Mouse (Mus musculus): ENCODE results near the gene Pcx. TPM values are rescaled to one million over a fixed set of nuclear protein-coding genes. Genes with fewer than 3 reads are reported as not detected.

Pcx gene
- polyA plus RNA-seq, 1 experiment from 2014 or later = 22.8 TPM

GRCm38 (mm10) chr19:4618183-4618582, 107.9 kb downstream of the Pcx start:
- WGBS = 33% methylated on average over 18 of the region's 18 CpGs
- Histone ChIP-seq H3K27ac (no peak overlapping the region), H3K36me3 (peaks cover 42% of the 10 kb centered on the region), H3K9me3 (no peaks in the 10 kb centered on the region), H3K4me1 (peaks cover 22% of the 10 kb centered on the region), H3K4me2 (replicated peaks) (no peak overlapping the region), H3K9ac (0 out of 2 replicates have a peak overlapping the region, but pooled peaks have one; percentile 43), H3K4me3 (no peak overlapping the region), H3K27me3 (no peaks in the 10 kb centered on the region)
- no peak for ATAC-seq (ENCODE audit: low FRiP score, low read depth)

DNA sequence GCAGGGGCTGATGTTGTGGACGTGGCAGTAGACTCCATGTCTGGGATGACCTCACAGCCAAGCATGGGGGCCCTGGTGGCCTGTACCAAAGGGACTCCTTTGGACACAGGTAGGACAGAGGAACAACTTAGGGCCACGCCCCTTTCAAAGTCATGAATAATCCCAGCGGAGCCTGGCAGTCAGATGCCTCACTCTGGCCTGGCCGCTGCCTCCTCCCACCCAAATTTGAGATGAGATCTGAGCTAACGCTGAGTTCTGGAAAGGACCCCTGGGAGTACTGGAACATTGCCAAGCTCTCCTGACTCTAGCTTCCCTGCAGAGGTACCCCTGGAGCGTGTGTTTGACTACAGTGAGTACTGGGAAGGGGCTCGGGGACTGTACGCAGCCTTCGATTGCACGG, 109.2 kb downstream of the Pcx start:
- WGBS = 79% methylated on average over 10 of the region's 10 CpGs
- Histone ChIP-seq H3K36me3 (peaks cover 43% of the 10 kb centered on the region), H3K4me3 (no peak overlapping the region), H3K9ac (peak overlapping the region; percentile 21; the same call in 1 of the 2 replicates), H3K4me2 (replicated peaks) (no peak overlapping the region), H3K27me3 (no peaks in the 10 kb centered on the region), H3K9me3 (no peaks in the 10 kb centered on the region), H3K4me1 (peaks cover 19% of the 10 kb centered on the region), H3K27ac (no peak overlapping the region)
- no peak for ATAC-seq (ENCODE audit: low FRiP score, low read depth)

DNA sequence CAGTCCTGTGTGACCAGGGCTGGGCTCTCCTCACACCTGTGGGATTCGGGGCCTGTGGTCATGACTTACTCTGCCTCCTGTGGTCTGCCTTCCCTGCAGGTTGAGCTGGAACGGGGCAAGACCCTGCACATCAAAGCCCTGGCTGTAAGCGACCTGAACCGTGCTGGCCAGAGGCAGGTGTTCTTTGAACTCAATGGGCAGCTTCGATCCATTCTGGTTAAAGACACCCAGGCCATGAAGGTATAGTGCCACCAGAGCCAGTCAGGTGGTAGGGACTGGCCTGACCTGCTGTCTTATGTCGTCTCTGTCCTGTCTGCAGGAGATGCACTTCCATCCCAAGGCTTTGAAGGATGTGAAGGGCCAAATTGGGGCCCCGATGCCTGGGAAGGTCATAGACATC, 110.4 kb downstream of the Pcx start:
- Histone ChIP-seq H3K9ac (no peak overlapping the region), H3K9me3 (no peaks in the 10 kb centered on the region), H3K4me1 (peaks cover 23% of the 10 kb centered on the region), H3K27me3 (no peaks in the 10 kb centered on the region), H3K27ac (no peak overlapping the region), H3K4me2 (replicated peaks) (no peak overlapping the region), H3K36me3 (peaks cover 43% of the 10 kb centered on the region), H3K4me3 (no peak overlapping the region)
- no peak for ATAC-seq (ENCODE audit: low FRiP score, low read depth)
- 89% methylated on average over 7 of the region's 7 CpGs for WGBS

DNA sequence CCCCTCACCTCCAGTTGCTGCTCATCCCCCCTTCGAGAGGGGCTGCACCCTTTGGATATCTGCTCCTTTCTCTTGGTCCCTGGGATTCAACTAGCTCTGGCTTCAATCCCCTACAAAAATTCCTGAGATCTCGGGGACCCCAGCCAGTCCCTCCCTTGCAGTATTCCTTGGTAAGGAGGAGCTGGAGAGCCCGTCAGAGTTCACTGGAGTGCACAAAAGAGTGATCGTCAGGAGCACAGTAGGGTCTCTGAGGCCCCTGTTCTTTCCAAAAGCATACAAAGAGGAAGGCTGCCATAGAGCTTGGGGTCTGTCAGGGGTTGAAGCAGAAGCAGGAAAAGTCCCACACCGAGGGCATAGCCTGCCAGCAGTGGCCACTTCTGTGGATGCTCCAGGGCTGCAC, 112.5 kb downstream of the Pcx start:
- Histone ChIP-seq H3K36me3 (peaks cover 43% of the 10 kb centered on the region), H3K9me3 (no peaks in the 10 kb centered on the region), H3K4me3 (no peak overlapping the region), H3K27me3 (no peaks in the 10 kb centered on the region), H3K4me1 (peaks cover 31% of the 10 kb centered on the region), H3K27ac (no peak overlapping the region), H3K9ac (no peak overlapping the region), H3K4me2 (replicated peaks) (no peak overlapping the region)
- no peak for ATAC-seq (ENCODE audit: low FRiP score, low read depth)
- 83% methylated on average over 5 of the region's 5 CpGs for WGBS

GRCm38 (mm10) chr19:4623419-4623818, 113.1 kb downstream of the Pcx start:
- H3K36me3 ChIP-seq = peaks cover 43% of the 10 kb centered on the region
- H3K4me3 ChIP-seq = no peak overlapping the region
- 91% methylated on average over 9 of the region's 9 CpGs for WGBS

DNA sequence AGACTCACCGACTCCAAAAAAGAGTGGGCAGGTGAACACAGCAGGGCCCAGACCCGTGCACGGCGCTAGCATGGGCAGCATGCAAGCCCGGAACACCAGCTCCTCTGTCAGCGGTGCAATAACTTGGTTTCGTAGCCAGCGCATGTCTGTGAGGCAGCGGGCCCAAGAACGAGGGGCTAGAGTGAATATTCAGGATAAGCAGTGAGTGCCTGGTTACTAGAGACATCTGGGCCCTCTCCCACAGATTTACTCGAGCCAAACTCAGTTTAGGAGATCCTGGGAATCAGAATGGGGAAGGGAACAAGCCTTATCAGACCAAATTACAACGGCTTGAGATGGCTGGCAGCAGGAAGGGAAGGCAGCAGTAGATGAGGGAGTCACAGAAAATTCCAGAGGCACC, 113.7 kb downstream of the Pcx start:
- H3K9ac ChIP-seq = peak overlapping the region; percentile 94; the same call in 1 of the 2 replicates
- WGBS = 92% methylated on average over 12 of the region's 12 CpGs
- H3K4me2 ChIP-seq (replicated peaks) = peak overlapping the region; percentile 85

More at GRCm38 (mm10) chr19:4623419-4623818, 113.1 kb downstream of the Pcx start:
- no peak overlapping the region for H3K4me2 ChIP-seq (replicated peaks)
- H3K27me3 ChIP-seq = no peaks in the 10 kb centered on the region
- no peaks in the 10 kb centered on the region for H3K9me3 ChIP-seq
- no peak for ATAC-seq (ENCODE audit: low FRiP score, low read depth)
- H3K9ac ChIP-seq = no peak overlapping the region
- peaks cover 36% of the 10 kb centered on the region for H3K4me1 ChIP-seq
- no peak overlapping the region for H3K27ac ChIP-seq

DNA sequence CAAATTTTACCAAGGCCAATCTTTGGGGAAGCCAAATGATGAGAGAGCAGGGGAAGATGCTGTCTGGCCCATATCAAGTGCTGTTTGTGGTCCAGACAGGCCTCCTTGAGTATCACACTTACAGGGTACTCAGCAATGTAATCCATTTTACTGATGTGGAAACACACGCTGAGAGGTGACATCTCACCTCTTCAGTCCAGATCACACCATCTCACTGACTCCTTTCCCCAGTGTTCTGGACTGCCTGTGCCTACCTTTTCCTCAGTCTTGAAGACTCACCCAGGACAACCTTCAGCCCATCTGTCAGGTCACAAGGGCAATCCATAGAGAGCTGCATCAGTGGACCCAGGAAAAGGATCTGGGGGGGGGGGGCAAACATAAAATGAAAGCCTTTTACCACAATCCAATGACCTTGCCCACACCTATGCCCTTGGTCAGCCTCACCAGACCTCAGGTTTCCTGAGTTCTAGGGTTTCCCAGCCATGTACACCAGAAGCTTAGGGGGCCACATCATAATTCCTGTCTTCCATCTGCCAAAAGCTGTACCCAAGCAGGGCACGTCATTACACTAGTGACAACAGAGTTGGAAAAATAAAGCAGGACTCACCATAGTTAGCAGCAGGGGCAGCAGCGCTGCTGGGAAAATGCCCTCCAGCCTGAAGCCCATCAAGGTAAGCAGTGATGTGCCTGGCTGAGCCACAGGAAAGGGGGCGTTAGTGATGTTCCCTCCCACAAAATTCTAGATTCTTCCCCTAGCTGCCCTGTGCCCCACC, 114.3 kb downstream of the Pcx start:
- Histone ChIP-seq H3K4me3 (peak overlapping the region; percentile 84), H3K27ac (peak overlapping the region; percentile 92; the same call in 1 of the 2 replicates), H3K27me3 (no peaks in the 10 kb centered on the region), H3K9ac (peak overlapping the region; percentile 94), H3K9me3 (no peaks in the 10 kb centered on the region), H3K36me3 (peaks cover 43% of the 10 kb centered on the region), H3K4me1 (peaks cover 41% of the 10 kb centered on the region), H3K4me2 (replicated peaks) (peak overlapping the region; percentile 85)
- 30% methylated on average over 4 of the region's 4 CpGs for WGBS
- no peak for ATAC-seq (ENCODE audit: low FRiP score, low read depth)

More for the DNA sequence above, 113.7 kb downstream of the Pcx start:
- Histone ChIP-seq H3K36me3 (peaks cover 43% of the 10 kb centered on the region), H3K9me3 (no peaks in the 10 kb centered on the region), H3K4me1 (peaks cover 41% of the 10 kb centered on the region), H3K4me3 (peak overlapping the region; percentile 84; the same call in 1 of the 2 replicates), H3K27ac (no peak overlapping the region), H3K27me3 (no peaks in the 10 kb centered on the region)
- no peak for ATAC-seq (ENCODE audit: low FRiP score, low read depth)

DNA sequence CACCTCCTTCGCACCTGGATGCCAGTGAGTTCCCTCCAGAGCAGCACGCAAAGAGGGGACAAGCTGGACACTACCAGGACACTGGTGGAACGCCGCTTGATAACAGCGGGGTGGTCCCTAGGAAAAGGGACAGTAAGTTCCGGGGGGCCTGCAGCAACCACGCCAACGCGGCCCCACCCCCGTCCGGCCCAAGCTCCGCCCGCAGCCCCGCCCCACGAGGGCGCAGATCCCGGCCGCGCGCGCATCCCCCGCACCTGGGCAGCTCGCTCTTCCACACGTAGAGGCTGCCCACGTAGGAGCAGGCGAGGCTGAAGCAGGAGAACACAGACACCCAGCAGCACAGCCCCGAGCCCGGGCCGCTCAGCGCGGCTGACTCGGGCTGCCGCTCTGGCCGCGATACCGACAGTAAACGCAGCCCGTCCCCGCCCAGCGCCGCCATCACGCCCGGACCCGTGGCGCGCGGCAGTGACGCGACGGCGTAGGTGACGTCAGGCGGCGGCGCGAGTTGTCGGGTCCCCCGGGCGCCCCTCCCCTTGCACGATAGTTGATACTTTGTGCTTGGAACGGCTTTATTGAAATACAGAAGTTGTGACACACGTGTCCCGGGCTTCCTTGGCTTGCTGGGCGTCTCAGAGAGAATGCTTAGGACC, 115.0 kb downstream of the Pcx start, which contains the start of gene Rce1:
TSS of gene Rce1 (minus strand) at position 463 of the 650 bp plus-strand sequence.
- peak; percentile 92 for ATAC-seq (ENCODE audit: low FRiP score, low read depth)
- under 1% methylated on average over 64 of the region's 64 CpGs for WGBS
- H3K9ac ChIP-seq = peak within 1 kb of the TSS; percentile 94

GRCm38 (mm10) chr19:4625829-4626535, 115.7 kb downstream of the Pcx start:
- ATAC-seq (ENCODE audit: low FRiP score, low read depth) = peak; percentile 62
- peak overlapping the region; percentile 92 for H3K27ac ChIP-seq
- WGBS = 1% methylated on average over 35 of the region's 35 CpGs

More for the DNA sequence above, 115.0 kb downstream of the Pcx start, which contains the start of gene Rce1:
- no peaks in the 10 kb centered on the region for H3K9me3 ChIP-seq
- peak within 1 kb of the TSS; percentile 92 for H3K27ac ChIP-seq
- H3K4me3 ChIP-seq = peak within 1 kb of the TSS; percentile 84
- H3K27me3 ChIP-seq = no peaks in the 10 kb centered on the region
- peaks cover 41% of the 10 kb centered on the region for H3K4me1 ChIP-seq
- peaks cover 36% of the 10 kb centered on the region for H3K36me3 ChIP-seq
- H3K4me2 ChIP-seq (replicated peaks) = peak within 1 kb of the TSS; percentile 85

GRCm38 (mm10) chr19:4628819-4629218, 118.5 kb downstream of the Pcx start:
- no peak overlapping the region for H3K4me3 ChIP-seq
- peaks cover 3% of the 10 kb centered on the region for H3K36me3 ChIP-seq
- WGBS = 0% methylated on average over 1 of the region's 1 CpGs
- ATAC-seq (ENCODE audit: low FRiP score, low read depth) = no peak
- H3K4me1 ChIP-seq = peaks cover 37% of the 10 kb centered on the region
- no peaks in the 10 kb centered on the region for H3K27me3 ChIP-seq
- H3K9me3 ChIP-seq = no peaks in the 10 kb centered on the region
- H3K9ac ChIP-seq = no peak overlapping the region
- no peak overlapping the region for H3K27ac ChIP-seq
- H3K4me2 ChIP-seq (replicated peaks) = no peak overlapping the region

More at GRCm38 (mm10) chr19:4625829-4626535, 115.7 kb downstream of the Pcx start:
- no peaks in the 10 kb centered on the region for H3K27me3 ChIP-seq
- peak overlapping the region; percentile 94 for H3K9ac ChIP-seq
- H3K4me1 ChIP-seq = peaks cover 41% of the 10 kb centered on the region
- peaks cover 30% of the 10 kb centered on the region for H3K36me3 ChIP-seq
- peak overlapping the region; percentile 85 for H3K4me2 ChIP-seq (replicated peaks)
- no peaks in the 10 kb centered on the region for H3K9me3 ChIP-seq
- peak overlapping the region; percentile 84 for H3K4me3 ChIP-seq

- no peaks in the 10 kb centered on the region for H3K36me3 ChIP-seq
- 70% methylated on average over 4 of the region's 4 CpGs for WGBS
These were observed 125.7 kb downstream of the Pcx start for GRCm38 (mm10) chr19:4635986-4636385.

DNA sequence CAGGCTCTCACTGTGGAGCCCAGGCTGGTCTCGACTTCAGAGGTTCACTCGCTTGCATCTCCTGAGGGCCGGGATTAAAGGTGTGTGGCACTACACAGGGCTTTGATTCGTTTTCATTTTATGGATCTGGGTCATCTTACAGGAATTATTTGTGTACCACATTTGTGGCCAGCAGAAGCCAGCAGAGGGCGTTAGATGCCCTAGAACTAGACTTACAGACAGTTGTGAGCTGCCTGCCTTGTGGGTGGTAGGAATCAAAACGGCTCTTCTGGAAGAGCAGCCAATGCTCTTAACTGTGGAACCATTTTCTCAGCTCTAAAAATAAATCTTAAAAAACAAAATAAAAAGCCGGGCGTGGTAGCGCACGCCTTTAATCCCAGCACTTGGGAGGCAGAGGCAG, 134.0 kb downstream of the Pcx start:
- Histone ChIP-seq H3K36me3 (no peaks in the 10 kb centered on the region), H3K9me3 (no peaks in the 10 kb centered on the region), H3K4me2 (replicated peaks) (no peak overlapping the region), H3K9ac (no peak overlapping the region), H3K27me3 (no peaks in the 10 kb centered on the region), H3K4me1 (no peaks in the 10 kb centered on the region), H3K27ac (no peak overlapping the region), H3K4me3 (no peak overlapping the region)
- ATAC-seq (ENCODE audit: low FRiP score, low read depth) = no peak
- 39% methylated on average over 10 of the region's 10 CpGs for WGBS

More at GRCm38 (mm10) chr19:4635986-4636385, 125.7 kb downstream of the Pcx start:
- H3K4me3 ChIP-seq = no peak overlapping the region
- no peaks in the 10 kb centered on the region for H3K4me1 ChIP-seq
- ATAC-seq (ENCODE audit: low FRiP score, low read depth) = no peak
- no peaks in the 10 kb centered on the region for H3K9me3 ChIP-seq
- H3K9ac ChIP-seq = no peak overlapping the region
- H3K4me2 ChIP-seq (replicated peaks) = no peak overlapping the region
- H3K27ac ChIP-seq = no peak overlapping the region
- H3K27me3 ChIP-seq = peaks cover 4% of the 10 kb centered on the region; the same call in 1 of the 2 replicates
